Mouse (Mus musculus) erythroblast, embryonic 14.5 days (primary cell): ENCODE measurements around the gene Sema4g. TPM values are rescaled to one million over a fixed set of nuclear protein-coding genes. Genes with fewer than 3 reads are reported as not detected.

Experiments used
- H3K27me3 ChIP-seq: 2 replicates; pipeline ENCODE4 v1.6.1; 2012; ENCODE audit warnings: inconsistent platforms; ENCODE audit not compliant: control insufficient read depth
- H3K36me3 ChIP-seq: 2 replicates; pipeline ENCODE4 v1.6.1; 2012; ENCODE audit warnings: mild to moderate bottlenecking, inconsistent platforms; ENCODE audit not compliant: control insufficient read depth
- H3K4me1 ChIP-seq: 2 replicates; pipeline ENCODE4 v1.6.1; 2012; ENCODE audit warnings: inconsistent platforms; ENCODE audit not compliant: control insufficient read depth
- H3K4me3 ChIP-seq: replicated peaks from 2 replicates; pipeline ENCODE3; 2012; ENCODE audit warnings: moderate library complexity, mild to moderate bottlenecking, inconsistent platforms
- H3K9me3 ChIP-seq: 2 replicates; pipeline ENCODE4 v1.6.1; 2012; ENCODE audit warnings: low read length, inconsistent platforms, mixed read lengths; ENCODE audit not compliant: control insufficient read depth
- GATA1 ChIP-seq: IDR thresholded peaks from 2 replicates; pipeline ENCODE4 v1.6.1; 2012; ENCODE audit warnings: low read length, inconsistent platforms, mixed read lengths
- TAL1 ChIP-seq: IDR thresholded peaks from 3 replicates; pipeline ENCODE4 v1.6.1; 2012; ENCODE audit warnings: low read length, inconsistent platforms, mixed read lengths
- polyA plus RNA-seq: library from polyadenylated mRNA; stranded (reverse); fragments of >175 nt; gene quantifications from 2 replicates; pipeline ENCODE4 v1.2.3, GENCODE M21; 2012

Sema4g gene
- polyA plus RNA-seq, 1 experiment: 0.05 TPM

GRCm38 (mm10) chr19:45012219-45012618 lies 23.3 kb downstream of the Sema4g start:
- Histone ChIP-seq H3K9me3 (no peaks in the 10 kb centered on the region), H3K4me3 (no peak overlapping the region), H3K27me3 (peaks cover 25% of the 10 kb centered on the region), H3K4me1 (peaks cover 44% of the 10 kb centered on the region), H3K36me3 (peaks cover 47% of the 10 kb centered on the region)
- TF ChIP-seq TAL1: no peak
- no peak for TF ChIP-seq GATA1

GRCm38 (mm10) chr19:45012636-45013035 lies 23.7 kb downstream of the Sema4g start:
- no peak for TF ChIP-seq GATA1
- TF ChIP-seq TAL1: no peak
- no peaks in the 10 kb centered on the region for H3K9me3 ChIP-seq
- peaks cover 44% of the 10 kb centered on the region for H3K4me1 ChIP-seq
- H3K36me3 ChIP-seq: peaks cover 46% of the 10 kb centered on the region
- H3K27me3 ChIP-seq: peaks cover 29% of the 10 kb centered on the region
- H3K4me3 ChIP-seq: no peak overlapping the region

GRCm38 (mm10) chr19:45013581-45014225 lies 24.8 kb downstream of the Sema4g start:
- H3K4me1 ChIP-seq: peaks cover 43% of the 10 kb centered on the region
- H3K27me3 ChIP-seq: peaks cover 39% of the 10 kb centered on the region
- H3K36me3 ChIP-seq: peaks cover 36% of the 10 kb centered on the region
- H3K9me3 ChIP-seq: no peaks in the 10 kb centered on the region
- H3K4me3 ChIP-seq: no peak overlapping the region
- TF ChIP-seq TAL1 (no peak), GATA1 (no peak)

- Histone ChIP-seq H3K27me3 (peaks cover 42% of the 10 kb centered on the region), H3K36me3 (peaks cover 32% of the 10 kb centered on the region), H3K4me3 (peak within 1 kb of the TSS; percentile 59), H3K4me1 (peaks cover 44% of the 10 kb centered on the region), H3K9me3 (no peaks in the 10 kb centered on the region)
- TF ChIP-seq TAL1 (no peak), GATA1 (no peak)
Measured at GRCm38 (mm10) chr19:45014335-45014971, 25.6 kb downstream of the Sema4g start, which contains the start of gene Lzts2. Gene Lzts2 (plus strand): TSS chr19:45014414.

- TF ChIP-seq GATA1 (no peak), TAL1 (no peak)
- Histone ChIP-seq H3K27me3 (peaks cover 42% of the 10 kb centered on the region), H3K9me3 (no peaks in the 10 kb centered on the region), H3K4me1 (peaks cover 44% of the 10 kb centered on the region), H3K36me3 (peaks cover 28% of the 10 kb centered on the region), H3K4me3 (peak overlapping the region; percentile 59)
Measured at GRCm38 (mm10) chr19:45014981-45015402, 26.1 kb downstream of the Sema4g start.

- Histone ChIP-seq H3K4me1 (peaks cover 44% of the 10 kb centered on the region), H3K9me3 (no peaks in the 10 kb centered on the region), H3K36me3 (peaks cover 21% of the 10 kb centered on the region), H3K27me3 (peaks cover 42% of the 10 kb centered on the region), H3K4me3 (peak overlapping the region; percentile 59)
- TF ChIP-seq GATA1: no peak
- TF ChIP-seq TAL1: no peak
Measured at GRCm38 (mm10) chr19:45015518-45016281, 26.8 kb downstream of the Sema4g start.

GRCm38 (mm10) chr19:45016341-45017215 lies 27.7 kb downstream of the Sema4g start:
- peaks cover 44% of the 10 kb centered on the region for H3K4me1 ChIP-seq
- H3K36me3 ChIP-seq: peaks cover 12% of the 10 kb centered on the region
- TF ChIP-seq TAL1 (no peak), GATA1 (no peak)
- H3K27me3 ChIP-seq: peaks cover 42% of the 10 kb centered on the region
- H3K9me3 ChIP-seq: no peaks in the 10 kb centered on the region
- H3K4me3 ChIP-seq: peak overlapping the region; percentile 59

GRCm38 (mm10) chr19:45017216-45017771 lies 28.4 kb downstream of the Sema4g start:
- H3K27me3 ChIP-seq: peaks cover 42% of the 10 kb centered on the region
- peaks cover 6% of the 10 kb centered on the region for H3K36me3 ChIP-seq
- peak overlapping the region; percentile 59 for H3K4me3 ChIP-seq
- peaks cover 44% of the 10 kb centered on the region for H3K4me1 ChIP-seq
- TF ChIP-seq TAL1 (no peak), GATA1 (no peak)
- no peaks in the 10 kb centered on the region for H3K9me3 ChIP-seq
